Mouse (Mus musculus): Measurements from ENCODE around the gene Gm7861.
"Not testable (repeated sequence)": the region's sequence is repeated elsewhere in the genome, so short reads cannot be mapped to it uniquely, and the experiment has no call there.

The Gm7861 gene

GRCm38 (mm10) chr8:21594408-21594807, at the start of gene Gm7861:
Gene Gm7861 (minus strand): TSS chr8:21594508.
- not testable (repeated sequence) for DNase-seq

GRCm38 (mm10) chr8:21617883-21618282, 23.6 kb upstream of the Gm7861 start, which contains the start of gene Defa26:
Gene Defa26 (plus strand): TSS chr8:21618183.
- DNase-seq, result not testable (repeated sequence)

DNA sequence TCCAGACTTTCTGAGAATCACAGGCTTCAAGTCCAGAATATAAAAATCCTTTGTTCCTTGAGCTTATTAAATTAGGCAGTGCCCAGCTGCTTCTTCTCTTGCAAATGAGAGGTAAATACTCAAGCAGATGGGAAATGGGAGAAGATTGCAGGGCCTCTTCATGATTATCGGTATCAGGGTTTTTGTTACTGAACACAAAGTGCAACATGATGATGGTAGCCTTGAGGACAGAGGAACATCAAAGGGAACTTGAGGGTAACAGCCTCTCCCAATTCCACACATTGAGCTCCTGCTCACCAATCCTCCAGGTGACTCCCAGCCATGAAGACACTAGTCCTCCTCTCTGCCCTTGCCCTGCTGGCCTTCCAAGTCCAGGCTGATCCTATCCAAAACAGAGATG, 11.6 kb downstream of the Gm7861 start, which contains the start of gene Defa28:
Gene Defa28 (plus strand): TSS at position 301 of the 400 bp plus-strand sequence.
- not testable (repeated sequence) for DNase-seq

DNA sequence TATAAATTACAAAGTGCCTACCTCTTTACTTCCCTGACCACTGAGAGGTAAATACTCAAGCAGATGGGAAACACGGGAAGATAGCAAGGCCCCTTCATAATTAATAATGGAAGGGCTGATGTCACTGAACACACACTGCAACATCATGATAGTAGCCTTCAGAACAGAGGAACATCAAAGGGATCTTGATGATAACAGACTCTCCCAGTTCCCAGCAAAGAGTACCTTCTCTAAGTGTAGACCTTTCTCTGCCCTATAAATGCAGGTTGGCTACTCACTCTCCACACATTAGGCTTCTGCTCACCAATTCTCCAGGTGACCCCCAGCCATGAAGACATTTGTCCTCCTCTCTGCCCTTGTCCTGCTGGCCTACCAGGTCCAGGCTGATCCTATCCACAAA, 29.2 kb downstream of the Gm7861 start, which contains the start of gene Defa37:
Gene Defa37 (plus strand): TSS at position 301 of the 400 bp plus-strand sequence.
- DNase-seq, result not testable (repeated sequence)

Data from cerebellum, adult 9-11 months (tissue).